Mouse (Mus musculus) ZHBTc4 (cell line): Measurements from ENCODE around the gene Fam78a.

Experiments
- DNase-seq: peaks from one replicate; pipeline ENCODE4 v3.0.0-alpha.2; 2011; ENCODE audit warnings: low read depth, low spot score

Fam78a gene

DNA sequence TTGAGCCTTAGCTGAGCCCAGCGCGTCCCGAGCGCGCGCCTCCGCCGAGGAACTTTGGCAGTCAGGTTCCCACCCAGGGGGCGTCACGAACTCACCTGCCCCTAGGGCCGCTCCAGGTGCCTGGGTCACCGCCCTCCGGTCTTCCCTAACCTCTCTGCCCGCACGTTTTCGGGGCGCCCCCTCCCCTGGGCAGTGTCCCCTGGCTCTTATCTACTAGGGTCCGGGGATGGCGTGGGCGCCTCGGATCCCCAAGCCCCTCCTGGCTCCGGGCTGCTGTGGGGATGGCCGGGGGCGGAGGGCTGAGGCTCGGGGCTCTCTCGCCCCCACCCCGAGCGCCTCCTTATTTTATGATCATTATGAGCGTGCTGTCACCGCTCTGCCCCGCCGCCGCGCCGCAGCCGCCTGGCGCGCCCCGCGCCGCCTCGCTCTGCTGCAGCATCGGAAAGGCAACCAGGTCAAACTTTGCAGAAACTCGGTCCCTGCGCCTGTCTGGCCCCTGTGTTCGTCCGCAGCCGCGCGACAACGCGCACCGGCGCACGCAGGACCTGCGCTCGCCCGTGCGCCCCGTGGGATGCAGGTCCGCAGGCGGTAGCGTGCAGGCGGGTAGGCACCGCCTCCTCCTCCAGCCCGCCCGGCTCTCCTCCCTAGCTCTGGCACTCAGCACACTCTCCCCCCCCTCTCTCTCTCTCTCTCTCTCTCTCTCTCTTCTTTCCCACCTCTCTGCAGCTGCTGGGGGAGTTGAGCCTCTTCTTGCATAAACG lies at the start of gene Fam78a:
Gene Fam78a, minus strand, starts transcription at position 747 of the 761 bp plus-strand sequence.
- peak; percentile 66 for DNase-seq

DNA sequence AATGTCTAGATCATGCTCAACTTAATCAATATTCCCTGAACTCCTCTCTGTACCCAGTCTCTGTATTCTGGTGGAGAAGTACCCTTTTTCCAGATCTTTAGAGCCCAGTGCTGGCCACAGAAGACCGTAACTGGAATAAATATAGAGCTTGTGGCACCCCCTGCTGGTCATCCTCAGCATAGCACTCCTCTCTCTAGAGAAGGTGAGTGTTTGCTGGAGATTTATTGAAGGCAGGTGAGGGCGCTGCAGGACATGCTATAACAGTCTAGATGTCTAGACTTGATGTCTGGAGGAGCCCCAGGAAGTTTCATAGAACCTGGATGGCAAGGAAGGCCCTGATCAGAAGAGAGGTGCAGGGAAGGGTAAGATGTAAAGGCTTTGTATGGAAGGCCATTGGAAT lies 49.4 kb upstream of the Fam78a start:
- DNase-seq = peak; percentile 92

DNA sequence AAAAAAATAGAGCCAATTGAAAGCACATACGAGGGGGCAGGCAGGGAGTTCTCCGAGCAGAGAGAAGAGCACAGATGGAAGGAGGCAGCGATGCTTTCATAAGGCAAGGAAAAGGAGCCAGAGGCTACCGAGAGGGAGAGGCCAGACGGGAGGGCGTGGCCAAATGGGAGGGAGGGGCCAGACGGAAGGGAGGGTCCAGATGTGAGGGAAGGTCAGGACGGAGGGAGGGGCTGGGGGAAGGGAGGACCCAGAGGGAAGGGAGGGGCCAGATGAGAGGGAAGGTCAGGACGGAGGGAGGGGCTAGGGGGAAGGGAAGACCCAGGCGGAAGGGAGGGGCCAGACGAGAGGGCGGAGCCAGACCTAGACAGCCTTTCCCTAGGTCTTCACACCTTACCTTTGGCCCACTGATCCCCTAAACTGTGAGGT lies 47.9 kb upstream of the Fam78a start:
- DNase-seq = peak; percentile 99

DNA sequence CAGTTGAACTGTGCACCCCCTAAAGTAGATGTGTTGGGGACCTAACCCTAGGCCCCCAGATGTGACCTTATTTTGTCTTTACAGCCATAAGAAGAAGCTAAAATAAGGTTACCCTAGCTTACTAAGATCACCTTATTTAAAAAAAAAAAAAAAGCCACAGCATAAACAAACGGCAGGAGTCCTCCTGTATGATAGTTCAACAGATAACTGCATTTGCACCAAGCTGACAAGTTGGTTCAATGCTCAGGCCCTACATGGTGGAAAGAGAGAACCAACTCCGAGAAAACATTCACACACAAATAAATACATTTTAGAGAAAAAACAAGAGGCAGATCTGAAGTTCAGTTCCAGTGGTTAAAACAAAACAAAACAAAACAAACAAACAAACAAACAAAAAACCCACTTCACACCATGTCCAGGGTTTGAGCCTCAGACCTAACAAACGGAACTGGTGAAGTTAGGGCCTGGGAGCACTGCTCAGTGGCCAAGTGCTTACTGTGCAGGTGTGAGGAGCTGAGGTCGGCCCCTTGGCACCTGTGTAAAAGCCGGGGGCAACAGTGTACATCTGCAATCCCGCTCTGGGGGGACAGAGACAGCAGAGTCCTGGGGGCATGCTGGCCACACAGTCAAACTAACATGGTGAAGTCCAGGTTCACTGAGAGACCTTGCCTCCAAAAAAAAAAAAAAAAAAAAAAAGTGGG lies 47.4 kb upstream of the Fam78a start:
- DNase-seq = peak; percentile 13

DNA sequence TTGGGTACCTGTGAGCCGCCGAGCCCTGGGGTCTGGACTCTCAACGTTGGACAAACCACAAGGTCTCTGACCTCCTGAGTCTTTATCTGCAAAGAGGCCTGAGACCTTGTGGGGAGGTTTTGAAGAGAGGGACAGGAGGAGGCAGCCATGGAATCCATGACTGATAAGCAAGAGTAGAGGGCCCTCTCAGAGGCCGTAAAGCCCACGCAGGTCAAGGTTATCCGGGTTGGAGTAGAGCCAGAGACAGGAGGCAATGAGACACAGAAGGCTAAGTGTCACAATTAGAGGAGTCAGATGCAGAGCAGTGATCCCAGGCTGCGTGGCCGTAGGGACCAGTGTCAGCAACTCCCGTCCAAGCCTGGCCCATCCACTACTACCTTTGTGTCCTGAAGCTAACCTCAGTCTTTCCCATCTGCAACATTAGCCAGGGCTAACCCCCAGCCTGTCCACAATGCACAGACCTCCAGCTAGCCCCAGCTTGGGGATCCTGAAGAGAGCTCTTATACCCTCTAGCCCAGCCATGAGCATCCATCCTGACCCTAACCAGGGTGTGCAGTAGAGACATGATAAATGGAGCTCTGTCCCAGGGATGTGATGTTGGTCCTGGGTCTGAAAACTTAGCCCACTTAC lies 46.7 kb upstream of the Fam78a start:
- no peak for DNase-seq

DNA sequence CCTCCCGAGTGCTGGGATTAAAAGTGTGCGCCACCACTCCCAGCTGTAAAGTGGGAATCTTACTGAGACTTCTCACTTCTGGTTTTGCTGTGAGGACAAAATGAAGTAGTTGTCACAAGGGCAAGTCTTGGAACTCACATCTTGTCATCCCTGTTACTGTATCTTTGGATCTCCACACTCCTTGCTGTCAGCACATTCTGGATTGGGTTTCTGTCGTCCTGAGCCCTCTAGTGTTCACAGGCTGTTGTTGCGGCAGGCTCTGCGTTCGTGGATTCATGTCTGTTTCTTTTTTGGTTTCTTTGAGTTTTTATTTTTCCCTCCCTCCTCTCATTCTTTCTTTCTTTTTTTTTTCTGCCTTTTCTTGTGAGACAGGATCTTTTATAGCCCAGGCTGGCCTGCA lies 45.8 kb upstream of the Fam78a start:
- DNase-seq = peak; percentile 75

DNA sequence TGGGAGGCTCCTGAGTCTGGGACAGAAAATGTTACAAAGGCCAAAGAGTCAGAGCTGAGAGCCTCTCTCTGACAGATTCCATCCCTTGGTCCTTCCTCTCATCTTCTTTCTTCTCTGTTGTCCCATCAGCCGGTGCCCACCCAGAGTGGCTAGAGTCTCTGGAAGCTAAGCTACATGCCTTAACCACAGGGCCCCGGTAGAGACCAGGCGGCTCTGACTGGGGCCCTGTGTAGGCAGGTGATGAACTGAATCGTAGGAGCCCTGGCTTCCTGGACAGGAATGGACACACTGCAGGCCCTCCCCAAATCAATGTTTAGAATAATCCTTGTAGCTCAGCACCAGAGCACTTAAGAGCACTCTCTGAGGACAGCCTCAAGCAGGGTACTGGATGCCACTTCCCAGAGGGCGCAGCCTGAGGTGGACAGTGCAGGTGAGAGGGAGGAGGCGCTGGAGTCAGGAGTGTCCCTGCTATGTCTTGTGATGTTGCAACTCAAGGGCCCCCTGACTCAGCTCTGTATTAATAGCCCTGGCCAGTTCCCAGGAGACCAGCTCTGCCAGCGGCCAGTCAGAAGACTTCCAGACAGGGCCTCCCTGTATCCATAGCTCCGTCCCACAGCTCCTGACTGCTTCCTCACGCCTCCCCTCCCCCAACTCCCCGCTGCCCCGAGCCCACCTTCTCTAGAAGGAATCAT lies 44.9 kb upstream of the Fam78a start:
- no peak for DNase-seq

DNA sequence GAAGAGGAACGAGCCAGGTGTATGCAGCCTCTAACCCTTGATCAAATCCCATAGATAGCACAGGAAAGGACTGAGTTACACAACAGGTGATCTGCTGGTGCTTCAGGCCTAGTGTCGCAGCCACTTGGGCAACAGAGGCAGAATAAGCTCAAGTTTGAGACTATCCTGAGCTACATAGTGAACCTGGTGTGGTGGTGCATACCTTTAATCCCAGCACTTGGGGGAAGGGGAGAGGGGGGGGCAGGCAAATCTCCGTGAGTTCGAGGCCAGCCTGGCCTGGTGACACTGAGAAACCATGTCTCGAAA lies 43.8 kb upstream of the Fam78a start:
- no peak for DNase-seq

DNA sequence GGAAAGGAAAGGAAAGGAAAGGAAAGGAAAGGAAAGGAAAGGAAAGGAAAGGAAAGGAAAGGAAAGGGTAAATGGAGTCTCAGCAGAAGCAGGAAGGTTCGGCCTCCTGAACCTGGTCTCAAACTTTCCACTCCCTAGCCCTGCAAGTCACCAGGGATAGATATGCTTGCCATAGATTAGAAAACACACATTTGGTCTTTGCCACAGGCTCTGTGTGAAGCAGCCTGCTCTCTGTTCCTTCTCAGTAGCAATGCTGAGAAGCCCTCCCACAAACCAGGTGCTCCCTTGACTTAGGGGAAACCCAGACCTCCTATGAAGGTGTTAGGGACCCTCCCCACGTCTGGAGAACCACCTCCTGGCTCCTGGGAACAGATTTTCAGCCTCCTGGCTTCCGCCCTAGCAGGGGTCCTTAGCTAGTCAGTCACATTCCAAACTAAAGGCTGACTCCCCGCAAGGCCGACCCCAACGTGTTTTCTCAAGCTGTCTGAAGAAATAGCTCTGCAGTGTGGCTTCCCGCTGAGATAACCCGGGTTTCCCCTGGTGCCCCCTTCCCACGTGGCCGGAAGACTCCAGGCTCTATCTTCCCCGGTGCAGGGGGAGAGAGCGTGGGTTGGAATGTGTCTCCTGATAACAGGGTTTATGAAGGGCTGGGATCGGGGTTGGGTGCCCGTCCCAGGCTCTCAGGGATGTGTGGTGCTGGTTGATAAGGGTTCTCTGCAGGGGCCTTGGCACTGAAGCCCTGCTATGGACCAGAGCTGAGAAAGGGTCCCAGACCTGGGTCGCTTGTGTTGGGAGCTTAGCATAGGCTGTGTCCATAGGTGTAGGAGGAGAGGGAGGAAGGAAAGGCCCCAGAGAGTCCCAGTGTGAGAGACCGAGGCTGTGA lies 43.2 kb upstream of the Fam78a start:
- DNase-seq = peak; percentile 21

DNA sequence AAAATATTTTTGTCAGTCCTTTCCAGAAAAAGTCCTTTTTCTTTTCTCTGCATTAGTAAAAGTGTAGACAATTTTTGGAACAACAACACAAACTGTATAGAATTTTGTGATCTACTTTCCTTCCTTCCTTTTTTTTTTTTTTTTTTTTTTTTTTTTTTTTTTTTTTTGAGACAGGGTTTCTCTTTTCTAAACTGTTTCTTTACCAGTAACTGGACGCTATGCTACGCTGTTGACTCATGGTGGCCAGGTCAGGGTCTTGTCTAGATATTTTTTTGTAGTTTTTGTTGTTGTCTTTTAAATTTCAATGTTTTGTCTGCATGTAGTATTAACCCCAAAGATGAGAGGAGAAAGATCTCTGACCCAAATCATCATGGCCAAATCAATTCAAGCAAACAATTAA lies 37.1 kb upstream of the Fam78a start:
- DNase-seq = no peak

DNA sequence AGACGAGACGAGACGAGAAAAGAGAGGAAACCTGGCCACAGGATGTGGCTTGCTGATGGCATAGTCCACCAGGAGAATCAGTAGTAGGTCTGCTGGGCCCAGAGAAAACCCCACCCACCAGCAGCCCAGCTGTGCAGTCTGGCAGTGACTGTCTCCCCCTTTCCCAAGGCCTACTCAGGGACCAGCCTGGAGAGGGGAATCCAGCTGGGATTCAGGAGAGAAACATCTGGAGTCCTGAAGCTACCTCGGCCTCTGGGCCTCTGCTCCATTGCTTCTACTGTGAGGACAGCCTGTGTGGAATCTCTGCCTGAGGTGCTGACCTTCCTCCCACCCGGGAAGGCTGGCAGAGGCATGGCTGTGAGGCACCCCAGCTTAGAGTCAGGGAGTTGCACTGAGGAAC lies 36.5 kb upstream of the Fam78a start:
- DNase-seq = no peak

DNA sequence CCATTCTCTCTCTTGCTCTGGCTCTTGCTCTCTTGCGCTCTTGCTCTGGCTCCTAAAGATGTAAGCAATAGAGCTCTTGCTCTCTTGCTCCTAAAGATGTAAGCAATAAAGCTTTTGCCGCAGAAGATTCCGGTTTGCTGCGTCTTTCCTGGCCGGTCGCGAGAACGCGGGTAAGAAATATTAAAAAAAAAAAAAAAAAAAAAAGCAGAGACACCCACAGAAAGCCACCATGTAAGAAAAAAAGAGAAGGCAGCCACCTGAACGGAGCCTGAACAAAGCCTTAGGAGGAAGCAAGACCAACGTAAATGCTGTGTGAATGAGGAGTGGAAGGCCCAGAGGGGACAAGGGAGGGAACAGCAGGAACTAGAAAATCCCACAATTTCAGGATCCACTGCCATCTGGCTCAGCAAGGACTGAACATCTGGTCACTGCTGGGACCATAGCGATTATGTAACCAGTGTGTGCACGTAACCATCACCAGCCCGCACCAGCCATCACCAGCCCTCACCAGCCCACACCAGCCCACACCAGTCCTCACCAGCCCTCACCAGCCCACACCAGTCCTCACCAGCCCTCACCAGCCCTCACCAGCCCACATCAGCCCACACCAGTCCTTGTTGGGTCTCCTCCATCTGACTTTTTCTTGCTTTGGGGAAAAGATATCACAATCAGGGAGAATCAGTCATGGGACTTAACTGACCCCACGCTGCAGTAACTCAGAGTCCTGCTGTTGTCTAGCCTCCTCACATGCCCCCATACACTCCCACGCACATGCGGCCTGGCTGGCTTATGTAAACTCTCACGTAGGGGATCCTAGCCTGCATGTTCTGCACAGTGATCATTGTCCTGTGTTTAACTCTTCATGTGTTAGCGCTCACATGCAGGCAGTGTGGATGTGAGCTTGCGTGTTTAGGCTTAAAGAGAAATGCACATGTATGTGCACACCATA lies 35.4 kb upstream of the Fam78a start:
- no peak for DNase-seq

DNA sequence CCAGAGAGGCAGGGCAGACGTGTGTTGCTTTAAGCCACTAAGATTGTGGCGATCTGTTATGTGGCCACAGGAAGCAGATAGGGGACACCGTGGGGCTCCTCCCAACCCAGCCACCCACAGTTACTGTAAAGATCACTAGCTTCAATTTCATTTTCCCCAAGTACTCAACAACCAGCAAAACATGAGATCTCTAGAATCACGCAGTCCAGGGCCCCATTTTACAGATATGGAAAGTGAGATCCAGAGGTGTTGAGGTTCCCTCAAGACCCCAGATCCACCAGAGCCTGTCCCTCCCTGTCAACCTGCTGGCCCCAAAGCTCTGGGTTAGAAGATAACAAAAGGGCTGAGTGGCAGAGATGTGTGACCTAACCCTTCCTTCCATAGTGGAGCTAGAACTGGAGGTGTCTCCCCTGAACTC lies 31.2 kb upstream of the Fam78a start:
- DNase-seq = no peak

DNA sequence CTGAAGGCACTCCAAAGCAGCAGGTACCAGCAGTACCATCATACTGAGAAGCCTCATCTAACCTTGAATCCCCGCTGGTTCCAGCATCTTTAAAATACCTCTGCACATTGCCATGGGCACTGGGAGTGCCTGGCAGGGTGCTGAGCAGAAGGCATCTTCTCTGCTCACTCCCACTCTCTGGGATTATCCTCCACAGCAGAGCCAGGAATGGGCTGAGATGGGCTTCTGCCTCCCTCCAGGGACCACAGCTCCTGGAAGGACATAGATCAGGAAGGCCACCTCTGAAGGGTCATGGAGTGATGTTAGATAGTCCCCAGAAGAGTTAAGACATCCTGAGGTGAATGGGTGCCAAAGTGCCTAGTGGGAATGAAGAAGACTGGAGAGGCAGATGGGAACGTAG lies 27.9 kb upstream of the Fam78a start:
- DNase-seq = no peak

DNA sequence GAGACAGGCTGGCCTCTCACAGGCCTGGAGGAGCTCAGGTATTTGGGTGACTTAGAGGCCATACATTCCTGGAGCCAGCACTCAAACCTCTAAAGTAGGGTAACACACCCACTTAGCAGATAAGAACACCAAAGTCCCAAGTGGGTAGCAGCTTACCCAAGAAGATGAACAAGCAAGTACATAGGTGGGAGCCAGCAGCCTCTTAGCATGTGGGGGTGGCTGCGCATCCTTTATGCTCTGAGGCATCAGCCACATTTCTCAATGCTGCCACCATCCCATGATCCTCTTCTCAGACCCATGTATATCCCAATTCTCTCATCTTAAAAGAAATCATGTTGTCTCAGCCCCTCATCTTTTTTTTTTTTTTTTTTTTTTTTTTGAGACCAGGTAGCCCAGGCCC lies 26.6 kb upstream of the Fam78a start:
- no peak for DNase-seq

DNA sequence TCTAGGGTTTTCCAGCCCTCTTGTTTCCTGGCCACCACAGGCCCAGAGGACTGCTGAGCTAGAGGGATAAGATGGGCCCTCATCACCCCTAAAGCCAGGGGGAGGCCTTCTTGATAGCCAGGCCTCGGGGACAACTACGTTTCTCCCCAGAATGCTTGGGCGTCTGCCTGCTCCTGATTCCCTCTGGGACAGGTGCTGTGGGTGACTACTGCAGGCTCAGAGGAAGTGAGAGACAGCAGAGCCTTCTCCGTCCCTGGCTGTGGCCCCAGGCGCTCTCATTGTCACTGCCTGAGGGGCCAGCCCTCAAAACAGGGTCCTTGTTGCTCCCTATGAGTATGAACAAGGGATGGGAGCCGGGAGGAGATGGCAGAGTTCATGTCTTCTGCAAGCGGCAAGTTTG lies 21.3 kb upstream of the Fam78a start:
- no peak for DNase-seq

DNA sequence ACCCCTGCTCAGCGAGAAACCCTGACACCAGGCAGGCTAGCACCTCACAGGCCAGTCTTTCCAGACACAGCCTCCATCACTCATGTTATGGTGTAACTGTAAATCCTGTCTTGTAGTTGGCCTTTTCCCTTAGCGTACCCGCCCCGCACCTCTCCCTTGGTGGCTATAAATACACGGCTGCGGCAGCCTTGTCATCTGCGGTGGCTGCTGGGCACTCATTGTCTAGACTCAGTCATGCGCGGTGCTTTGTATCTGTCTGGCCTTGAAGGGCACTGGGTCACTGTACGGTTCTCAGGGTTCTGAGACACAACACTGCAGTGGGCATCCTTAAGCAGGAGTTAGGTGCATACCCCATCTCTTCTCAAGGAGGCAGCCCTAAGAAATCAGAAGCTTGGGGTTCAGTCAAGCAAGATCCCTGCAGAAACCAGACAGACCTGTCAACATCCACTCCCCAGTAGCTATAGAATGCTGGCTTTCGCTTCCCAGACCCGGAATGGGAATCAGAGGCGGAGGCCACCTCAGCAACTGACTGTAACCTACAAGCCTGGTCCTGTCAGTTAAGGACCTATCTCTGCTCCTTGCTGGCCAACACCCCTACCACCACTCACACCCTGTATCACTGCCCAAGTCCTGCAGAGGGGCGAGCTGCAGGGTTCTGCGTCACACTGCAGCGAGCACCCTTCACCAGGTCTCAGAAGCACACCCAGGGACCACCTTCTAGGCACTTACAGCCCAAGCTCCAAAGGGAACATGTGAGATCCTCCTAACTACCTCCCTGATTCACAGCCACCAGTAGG lies 20.7 kb upstream of the Fam78a start:
- DNase-seq = peak; percentile 16

DNA sequence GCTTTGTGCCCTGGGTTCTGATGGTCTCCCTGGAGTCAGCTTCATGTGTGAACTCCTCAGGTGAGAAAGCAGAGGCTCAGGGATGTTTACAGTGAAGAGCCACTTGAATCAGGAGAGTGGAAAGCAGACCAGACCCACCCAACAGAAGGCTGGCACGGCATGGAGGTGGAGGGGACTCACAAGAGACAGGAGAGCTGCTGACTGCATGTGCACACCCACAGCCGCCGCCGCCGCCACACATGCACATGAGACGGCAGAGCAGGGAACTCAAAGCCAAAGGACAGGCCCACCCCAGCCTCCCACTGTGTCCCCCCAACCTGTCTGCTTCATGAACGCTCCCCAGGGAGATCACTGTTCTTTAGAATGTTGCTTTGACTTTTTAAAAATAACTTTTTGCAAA lies 19.5 kb upstream of the Fam78a start:
- DNase-seq = no peak

DNA sequence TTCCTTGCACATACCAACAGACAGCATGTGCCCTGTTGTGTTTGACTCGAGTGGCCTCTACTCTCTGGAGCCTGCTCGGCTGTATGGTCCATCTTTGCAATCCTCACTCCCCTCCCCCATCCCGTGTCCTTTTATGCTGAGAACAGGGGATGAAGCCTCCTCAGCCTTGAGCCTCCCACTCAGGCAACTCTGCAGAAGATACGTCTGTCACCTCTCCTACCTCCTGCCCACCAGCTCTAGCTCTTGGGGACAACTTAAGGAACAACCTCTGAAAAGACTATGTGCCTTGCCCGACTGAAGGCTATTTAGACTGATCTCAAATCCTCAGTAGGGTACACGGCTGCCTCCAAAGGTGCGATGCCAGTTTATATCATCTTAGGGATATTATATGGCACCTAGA lies 18.9 kb upstream of the Fam78a start:
- no peak for DNase-seq
